Mouse (Mus musculus) intestine, embryonic 15.5 days (tissue): ENCODE results near the gene Abcb6. TPM values are rescaled to one million over a fixed set of nuclear protein-coding genes. Genes with fewer than 3 reads are reported as not detected.

ENCODE experiments used
- ATAC-seq: fragments of 200-750 bp; cut with Nextera tagmentation; 2 replicates; pipeline ENCODE4 v1.8.0; 2017; ENCODE audit warnings: moderate TSS enrichment, moderate library complexity
- H3K27ac ChIP-seq: fragments of 300-500 bp; sonication (generic); 2 replicates; pipeline ENCODE4 v1.5.1; 2015; ENCODE audit warnings: mild to moderate bottlenecking, inconsistent platforms
- H3K27me3 ChIP-seq: fragments of 300-500 bp; sonication (generic); replicated peaks from 2 replicates; pipeline ENCODE4 v1.6.1; 2015; ENCODE audit warnings: inconsistent platforms
- H3K36me3 ChIP-seq: fragments of 300-500 bp; sonication (generic); 2 replicates; pipeline ENCODE4 v1.6.1; 2015; ENCODE audit warnings: inconsistent platforms
- H3K4me1 ChIP-seq: fragments of 300-500 bp; sonication (generic); replicated peaks from 2 replicates; pipeline ENCODE4 v1.6.1; 2015; ENCODE audit warnings: inconsistent platforms
- H3K4me2 ChIP-seq: fragments of 300-500 bp; sonication (generic); replicated peaks from 2 replicates; pipeline ENCODE4 v1.6.1; 2015; ENCODE audit warnings: mild to moderate bottlenecking, inconsistent platforms
- H3K4me3 ChIP-seq: fragments of 300-500 bp; sonication (generic); replicated peaks from 2 replicates; pipeline ENCODE4 v1.5.1; 2015; ENCODE audit warnings: inconsistent platforms
- H3K9ac ChIP-seq: fragments of 300-500 bp; sonication (generic); 2 replicates; pipeline ENCODE4 v1.6.1; 2015; ENCODE audit warnings: inconsistent platforms
- H3K9me3 ChIP-seq: fragments of 300-500 bp; sonication (generic); 2 replicates; pipeline ENCODE4 v1.6.1; 2016; ENCODE audit warnings: inconsistent platforms
- WGBS: fragments of 180-500 bp; shearing (Covaris S2); methylation state at CpG from one replicate; pipeline ENCODE4 v1.1.7; 2015; 5-methylcytosine and 5-hydroxymethylcytosine counted together
- polyA plus RNA-seq: library from polyadenylated mRNA; unstranded; fragments of >200 nt; fragmentation: Nextera tagmentation; extraction: Ambion mirVana; gene quantifications from 2 replicates; pipeline ENCODE4 v1.2.1, GENCODE M21; 2015

Abcb6 gene
- 26.1 and 26.6 TPM in 2 replicates for polyA plus RNA-seq

- H3K9me3 ChIP-seq = no peaks in the 10 kb centered on the region
- no peaks in the 10 kb centered on the region for H3K27me3 ChIP-seq
- H3K27ac ChIP-seq = peak within 1 kb of the TSS; percentile 42; the same call in 1 of the 2 replicates
- H3K4me2 ChIP-seq = peak within 1 kb of the TSS; percentile 95
- H3K36me3 ChIP-seq = peaks cover 31% of the 10 kb centered on the region
- peak within 1 kb of the TSS; percentile 63 for H3K9ac ChIP-seq
- WGBS = under 1% methylated on average over 31 of the region's 31 CpGs
- H3K4me3 ChIP-seq = peak within 1 kb of the TSS; percentile 64
- H3K4me1 ChIP-seq = peaks cover 20% of the 10 kb centered on the region
- ATAC-seq = peak; percentile 93
These were observed at the start of gene Abcb6 for GRCm38 (mm10) chr1:75180105-75180590. TSS of gene Abcb6 (minus strand) at chr1:75180392.

GRCm38 (mm10) chr1:75229158-75229557, 49.0 kb upstream of the Abcb6 start:
- Histone ChIP-seq H3K27ac (no peak overlapping the region), H3K4me2 (no peak overlapping the region), H3K9me3 (no peaks in the 10 kb centered on the region), H3K36me3 (no peaks in the 10 kb centered on the region), H3K4me3 (no peak overlapping the region), H3K9ac (no peak overlapping the region), H3K27me3 (no peaks in the 10 kb centered on the region), H3K4me1 (0 out of 2 replicates have a peak, but pooled peaks cover 2% of the 10 kb centered on the region)
- 70% methylated on average over 4 of the region's 4 CpGs for WGBS
- no peak for ATAC-seq

DNA sequence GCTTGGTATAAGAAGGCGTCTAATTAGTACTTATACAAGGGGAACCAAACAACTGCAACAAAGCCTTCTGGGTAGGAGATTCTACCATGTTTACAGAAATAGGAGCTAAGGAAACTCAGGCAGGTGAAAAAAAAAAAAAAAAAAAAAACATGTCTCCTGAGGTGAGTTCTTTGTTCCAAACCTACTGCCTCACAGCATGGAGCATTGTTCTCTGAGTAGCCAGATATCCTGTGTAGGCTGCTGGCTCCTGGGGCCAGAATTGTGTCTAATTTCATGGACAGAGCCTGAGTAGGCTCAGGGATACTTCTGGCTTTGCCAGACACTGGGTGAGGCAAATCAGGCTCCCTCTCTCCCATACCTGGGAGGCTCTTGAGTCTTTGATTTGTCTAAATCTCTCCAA, 47.5 kb upstream of the Abcb6 start:
- ATAC-seq = no peak

GRCm38 (mm10) chr1:75226138-75226537, 45.9 kb upstream of the Abcb6 start:
- Histone ChIP-seq H3K9ac (no peak overlapping the region), H3K4me3 (no peak overlapping the region), H3K4me1 (no peaks in the 10 kb centered on the region), H3K27me3 (0 out of 2 replicates have a peak, but pooled peaks cover 6% of the 10 kb centered on the region), H3K36me3 (no peaks in the 10 kb centered on the region), H3K27ac (no peak overlapping the region), H3K9me3 (no peaks in the 10 kb centered on the region), H3K4me2 (no peak overlapping the region)
- no peak for ATAC-seq
- WGBS = 59% methylated on average over 2 of the region's 2 CpGs

More for the DNA sequence above, 47.5 kb upstream of the Abcb6 start:
- Histone ChIP-seq H3K27ac (no peak overlapping the region), H3K4me2 (no peak overlapping the region), H3K9ac (no peak overlapping the region), H3K4me1 (0 out of 2 replicates have a peak, but pooled peaks cover 2% of the 10 kb centered on the region), H3K36me3 (no peaks in the 10 kb centered on the region), H3K9me3 (no peaks in the 10 kb centered on the region), H3K27me3 (no peaks in the 10 kb centered on the region), H3K4me3 (no peak overlapping the region)
- 62% methylated on average over 1 of the region's 1 CpGs for WGBS

GRCm38 (mm10) chr1:75225473-75225872, 45.3 kb upstream of the Abcb6 start:
- Histone ChIP-seq H3K9ac (no peak overlapping the region), H3K36me3 (no peaks in the 10 kb centered on the region), H3K4me3 (no peak overlapping the region), H3K4me2 (no peak overlapping the region), H3K27me3 (peaks cover 11% of the 10 kb centered on the region), H3K27ac (no peak overlapping the region), H3K4me1 (no peaks in the 10 kb centered on the region), H3K9me3 (no peaks in the 10 kb centered on the region)
- no peak for ATAC-seq
- WGBS = 68% methylated on average over 3 of the region's 3 CpGs

- WGBS = 65% methylated on average over 6 of the region's 6 CpGs
- ATAC-seq = no peak
- H3K4me3 ChIP-seq = no peak overlapping the region
- no peaks in the 10 kb centered on the region for H3K9me3 ChIP-seq
- H3K4me1 ChIP-seq = peaks cover 9% of the 10 kb centered on the region
- H3K4me2 ChIP-seq = no peak overlapping the region
- H3K27ac ChIP-seq = no peak overlapping the region
- H3K36me3 ChIP-seq = no peaks in the 10 kb centered on the region
- no peak overlapping the region for H3K9ac ChIP-seq
- peaks cover 25% of the 10 kb centered on the region for H3K27me3 ChIP-seq
These were observed 43.3 kb upstream of the Abcb6 start for GRCm38 (mm10) chr1:75223532-75223931.

- Histone ChIP-seq H3K9me3 (no peaks in the 10 kb centered on the region), H3K9ac (no peak overlapping the region), H3K27ac (no peak overlapping the region), H3K4me3 (no peak overlapping the region), H3K27me3 (peaks cover 27% of the 10 kb centered on the region), H3K36me3 (no peaks in the 10 kb centered on the region), H3K4me1 (peaks cover 14% of the 10 kb centered on the region), H3K4me2 (no peak overlapping the region)
- no peak for ATAC-seq
- 80% methylated on average over 6 of the region's 6 CpGs for WGBS
These were observed 42.7 kb upstream of the Abcb6 start for GRCm38 (mm10) chr1:75222926-75223325.

- 78% methylated on average over 3 of the region's 3 CpGs for WGBS
These were observed 41.3 kb upstream of the Abcb6 start for GRCm38 (mm10) chr1:75221538-75221937.

GRCm38 (mm10) chr1:75219531-75219930, 39.3 kb upstream of the Abcb6 start, which contains the start of gene Tuba4a:
TSS of gene Tuba4a (minus strand) at chr1:75219865.
- H3K9me3 ChIP-seq = no peaks in the 10 kb centered on the region
- peak within 1 kb of the TSS; percentile 99 for H3K4me2 ChIP-seq
- H3K4me3 ChIP-seq = peak within 1 kb of the TSS; percentile 54
- peak within 1 kb of the TSS; percentile 61 for H3K9ac ChIP-seq
- H3K27me3 ChIP-seq = peaks cover 27% of the 10 kb centered on the region
- H3K4me1 ChIP-seq = peaks cover 21% of the 10 kb centered on the region
- H3K27ac ChIP-seq = peak within 1 kb of the TSS; percentile 58; the same call in 1 of the 2 replicates
- peak; percentile 46 for ATAC-seq
- under 1% methylated on average over 34 of the region's 34 CpGs for WGBS
- H3K36me3 ChIP-seq = peaks cover 6% of the 10 kb centered on the region; the same call in 1 of the 2 replicates

More at GRCm38 (mm10) chr1:75221538-75221937, 41.3 kb upstream of the Abcb6 start:
- no peak for ATAC-seq
- Histone ChIP-seq H3K4me1 (peaks cover 16% of the 10 kb centered on the region), H3K27me3 (peaks cover 27% of the 10 kb centered on the region), H3K36me3 (no peaks in the 10 kb centered on the region), H3K4me3 (no peak overlapping the region), H3K27ac (no peak overlapping the region), H3K4me2 (no peak overlapping the region), H3K9me3 (no peaks in the 10 kb centered on the region), H3K9ac (no peak overlapping the region)

DNA sequence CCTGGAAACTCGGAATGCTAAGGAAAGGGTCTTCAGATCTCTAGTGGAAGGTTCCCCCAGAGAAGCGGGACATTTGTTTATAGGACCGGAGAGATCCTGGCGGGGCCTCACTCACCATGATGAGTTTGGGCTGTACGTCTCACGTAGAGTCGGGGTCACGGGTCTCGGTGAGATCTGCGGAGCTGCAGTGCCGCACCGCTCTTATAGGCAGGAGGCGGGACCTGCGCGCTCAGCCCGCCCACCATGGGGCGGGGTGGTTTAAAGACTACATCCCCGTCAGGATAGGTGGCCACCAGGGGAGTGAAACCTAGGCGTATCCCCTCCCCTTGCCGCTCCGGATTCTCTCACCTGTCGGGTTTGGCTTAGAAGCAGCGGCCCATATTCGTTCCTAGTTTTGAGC, 38.9 kb upstream of the Abcb6 start:
- H3K9ac ChIP-seq = peak overlapping the region; percentile 61
- H3K4me2 ChIP-seq = peak overlapping the region; percentile 99
- H3K4me1 ChIP-seq = peaks cover 21% of the 10 kb centered on the region
- ATAC-seq = peak; percentile 92
- peaks cover 6% of the 10 kb centered on the region; the same call in 1 of the 2 replicates for H3K36me3 ChIP-seq
- H3K4me3 ChIP-seq = peak overlapping the region; percentile 54
- no peaks in the 10 kb centered on the region for H3K9me3 ChIP-seq
- H3K27me3 ChIP-seq = peaks cover 27% of the 10 kb centered on the region
- peak overlapping the region; percentile 58; the same call in 1 of the 2 replicates for H3K27ac ChIP-seq
- under 1% methylated on average over 24 of the region's 24 CpGs for WGBS

GRCm38 (mm10) chr1:75218227-75219001, 38.2 kb upstream of the Abcb6 start:
- Histone ChIP-seq H3K27me3 (peaks cover 27% of the 10 kb centered on the region), H3K9me3 (no peaks in the 10 kb centered on the region), H3K4me2 (peak overlapping the region; percentile 99), H3K9ac (peak overlapping the region; percentile 61), H3K4me1 (peaks cover 27% of the 10 kb centered on the region), H3K27ac (peak overlapping the region; percentile 58), H3K4me3 (peak overlapping the region; percentile 54), H3K36me3 (peaks cover 6% of the 10 kb centered on the region; the same call in 1 of the 2 replicates)
- under 1% methylated on average over 38 of the region's 38 CpGs for WGBS
- peak; percentile 37 for ATAC-seq

DNA sequence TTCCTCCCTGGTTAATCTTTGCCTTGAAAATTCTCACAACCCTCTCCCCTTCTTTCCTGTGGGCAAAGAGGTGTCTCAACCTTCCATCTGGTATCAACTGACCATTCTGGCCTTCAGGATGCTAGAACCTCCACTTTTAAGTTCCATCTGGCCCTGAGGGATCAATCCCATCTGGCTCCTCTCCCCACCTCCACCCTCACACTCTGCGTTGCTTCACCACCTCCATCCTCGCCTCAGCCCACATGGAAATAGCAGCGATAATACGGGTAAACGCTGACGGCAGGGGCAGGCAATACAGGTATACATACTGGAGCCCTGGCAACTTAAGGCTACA, 37.7 kb upstream of the Abcb6 start:
- Histone ChIP-seq H3K4me2 (peak overlapping the region; percentile 99), H3K9me3 (no peaks in the 10 kb centered on the region), H3K9ac (0 out of 2 replicates have a peak overlapping the region, but pooled peaks have one; percentile 8), H3K27ac (no peak overlapping the region), H3K27me3 (peaks cover 27% of the 10 kb centered on the region), H3K36me3 (peaks cover 8% of the 10 kb centered on the region; the same call in 1 of the 2 replicates), H3K4me1 (peaks cover 31% of the 10 kb centered on the region), H3K4me3 (peak overlapping the region; percentile 54)
- WGBS = 2% methylated on average over 6 of the region's 6 CpGs
- ATAC-seq = 0 out of 2 replicates have a peak, but pooled peaks have one; percentile 1
